Comparison of ENCODE assay signal across 8 mouse cellular contexts in genomic region chr2:38823406-38823805, GRCm38 (mm10).
DNase-seq lines count a peak whose midpoint lies in the region; ATAC-seq and TF ChIP-seq lines count a peak whose summit lies in the region.

No protein-coding gene starts in this region.

- H3K9ac ChIP-seq in heart, adult 2 months (ENCODE audit: low read depth, low read length), result peak overlapping the region; percentile 54; the same call in 1 of the 2 replicates
- H3K9ac ChIP-seq in heart, embryonic 13.5 days, result peak overlapping the region; percentile 85
- H3K9ac ChIP-seq in liver, embryonic 12.5 days, result peak overlapping the region; percentile 55
- peak overlapping the region; percentile 63 for H3K9ac ChIP-seq in neural tube, embryonic 15.5 days (replicated peaks)

- no peaks in the 10 kb centered on the region; the same call in 1 of the 2 replicates for H3K36me3 ChIP-seq in heart, adult 2 months (ENCODE audit: control insufficient read depth, insufficient read depth, low read length)
- H3K36me3 ChIP-seq in heart, embryonic 13.5 days, result no peaks in the 10 kb centered on the region
- no peaks in the 10 kb centered on the region for H3K36me3 ChIP-seq in liver, embryonic 12.5 days
- no peaks in the 10 kb centered on the region for H3K36me3 ChIP-seq in neural tube, embryonic 15.5 days

- 5% methylated on average over 8 of the region's 8 CpGs for WGBS in heart, adult 2 months
- 20% methylated on average over 8 of the region's 8 CpGs for WGBS in heart, embryonic 13.5 days
- 44% methylated on average over 8 of the region's 8 CpGs for WGBS in liver, embryonic 12.5 days (ENCODE audit: insufficient replicate concordance)
- WGBS in neural tube, embryonic 15.5 days, result 4% methylated on average over 8 of the region's 8 CpGs

- no peaks in the 10 kb centered on the region for H3K9me3 ChIP-seq in heart, embryonic 13.5 days
- H3K9me3 ChIP-seq in liver, embryonic 12.5 days (replicated peaks), result no peaks in the 10 kb centered on the region
- no peaks in the 10 kb centered on the region for H3K9me3 ChIP-seq in neural tube, embryonic 15.5 days (replicated peaks)

- 0 out of 2 replicates have a peak, but pooled peaks have one; percentile 1 for TF ChIP-seq POLR2A in heart, adult 2 months (IDR thresholded peaks at IDR 0.05; ENCODE audit: insufficient read depth, low read depth, low read length)

- peak overlapping the region; percentile 65 for H3K4me3 ChIP-seq in heart, adult 2 months
- H3K4me3 ChIP-seq in heart, embryonic 13.5 days, result peak overlapping the region; percentile 60
- peak overlapping the region; percentile 45 for H3K4me3 ChIP-seq in liver, embryonic 12.5 days
- H3K4me3 ChIP-seq in neural tube, embryonic 15.5 days (replicated peaks), result peak overlapping the region; percentile 50

- intact Hi-C loops in heart, adult 2 months (cut with DNase I), result no loop called here

- no peak for ATAC-seq in heart, embryonic 13.5 days (ENCODE audit: extremely low read depth, insufficient number of reproducible peaks, low FRiP score, low TSS enrichment)
- ATAC-seq in liver, embryonic 12.5 days, result no peak
- ATAC-seq in neural tube, embryonic 15.5 days (ENCODE audit: low FRiP score), result peak; percentile 62; the same call in 1 of the 2 replicates

- H3K27me3 ChIP-seq in heart, adult 2 months (ENCODE audit: control insufficient read depth, insufficient read depth, low read length), result no peaks in the 10 kb centered on the region
- no peaks in the 10 kb centered on the region for H3K27me3 ChIP-seq in heart, embryonic 13.5 days (replicated peaks)
- H3K27me3 ChIP-seq in liver, embryonic 12.5 days (replicated peaks), result no peaks in the 10 kb centered on the region
- H3K27me3 ChIP-seq in neural tube, embryonic 15.5 days (replicated peaks), result no peaks in the 10 kb centered on the region

- peak overlapping the region; percentile 78 for H3K27ac ChIP-seq in heart, adult 2 months
- peak overlapping the region; percentile 98 for H3K27ac ChIP-seq in heart, embryonic 13.5 days (replicated peaks)
- H3K27ac ChIP-seq in liver, embryonic 12.5 days, result peak overlapping the region; percentile 69
- H3K27ac ChIP-seq in neural tube, embryonic 15.5 days (replicated peaks), result peak overlapping the region; percentile 92

- peak in 1 of 2 experiments; percentile 4 for DNase-seq in heart, adult 2 months
- no peak for DNase-seq in heart, adult 11 months
- DNase-seq in NIH3T3 (ENCODE audit: low read depth), result peak; percentile 69
- no peak for DNase-seq in yolk sac, embryonic 10.5 days (ENCODE audit: low spot score)
- DNase-seq in embryo, embryonic 10.5 days (ENCODE audit: low spot score), result no peak

- H3K4me1 ChIP-seq in heart, adult 2 months (ENCODE audit: control insufficient read depth, insufficient read depth, low read length), result peaks cover 2% of the 10 kb centered on the region; the same call in 1 of the 2 replicates
- H3K4me1 ChIP-seq in heart, embryonic 13.5 days, result peaks cover 19% of the 10 kb centered on the region
- H3K4me1 ChIP-seq in liver, embryonic 12.5 days, result peaks cover 12% of the 10 kb centered on the region
- peaks cover 21% of the 10 kb centered on the region for H3K4me1 ChIP-seq in neural tube, embryonic 15.5 days

- peaks cover 1% of the 10 kb centered on the region; the same call in 1 of the 2 replicates for H3K79me2 ChIP-seq in heart, adult 2 months (replicated peaks; ENCODE audit: control insufficient read depth, insufficient read depth, low read length)

- H3K4me2 ChIP-seq in heart, embryonic 13.5 days, result peak overlapping the region; percentile 73
- peak overlapping the region; percentile 56 for H3K4me2 ChIP-seq in liver, embryonic 12.5 days
- H3K4me2 ChIP-seq in neural tube, embryonic 15.5 days, result peak overlapping the region; percentile 65

- TF ChIP-seq EP300 in heart, adult 2 months (IDR thresholded peaks at IDR 0.05; ENCODE audit: insufficient read depth, low read depth, low read length), result no peak

- no peak for TF ChIP-seq CTCF in heart, adult 2 months (IDR thresholded peaks at IDR 0.05)
